Mouse (Mus musculus) lung, postnatal 0 days (tissue): Measurements from ENCODE around the gene C1ql1. TPM values are rescaled to one million over a fixed set of nuclear protein-coding genes. Genes with fewer than 3 reads are reported as not detected.
"Not testable (repeated sequence)": the region's sequence is repeated elsewhere in the genome, so short reads cannot be mapped to it uniquely, and the experiment has no call there.

Experiments used
- ATAC-seq: fragments of 200-750 bp; cut with Nextera tagmentation; 2 replicates; pipeline ENCODE4 v1.8.0; 2017; ENCODE audit warnings: moderate library complexity
- DNase-seq: peaks from one replicate; pipeline ENCODE4 v3.0.0-alpha.2; 2016; ENCODE audit warnings: low spot score
- H3K27ac ChIP-seq: fragments of 300-500 bp; sonication (generic); 2 replicates; pipeline ENCODE4 v1.5.1; 2014; ENCODE audit warnings: antibody characterized with exemption, mild to moderate bottlenecking, low read length, mixed read lengths
- H3K27me3 ChIP-seq: fragments of 300-500 bp; sonication (generic); replicated peaks from 2 replicates; pipeline ENCODE4 v1.6.1; 2014; ENCODE audit warnings: low read length, mixed read lengths; ENCODE audit not compliant: insufficient read depth
- H3K36me3 ChIP-seq: fragments of 300-500 bp; sonication (generic); 2 replicates; pipeline ENCODE4 v1.6.1; 2014; ENCODE audit warnings: low read length, mixed read lengths; ENCODE audit not compliant: insufficient read depth
- H3K4me1 ChIP-seq: fragments of 300-500 bp; sonication (generic); 2 replicates; pipeline ENCODE4 v1.6.1; 2014; ENCODE audit warnings: antibody characterized with exemption, low read depth, low read length, mixed read lengths; ENCODE audit not compliant: insufficient read depth
- H3K4me2 ChIP-seq: fragments of 300-500 bp; sonication (generic); replicated peaks from 2 replicates; pipeline ENCODE4 v1.6.1; 2014; ENCODE audit warnings: low read depth, mild to moderate bottlenecking, low read length, moderate library complexity, mixed read lengths
- H3K4me3 ChIP-seq: fragments of 300-500 bp; sonication (generic); 2 replicates; pipeline ENCODE4 v1.5.1; 2014; ENCODE audit warnings: low read depth, low read length
- H3K9ac ChIP-seq: fragments of 300-500 bp; sonication (generic); replicated peaks from 2 replicates; pipeline ENCODE4 v1.6.1; 2014; ENCODE audit warnings: low read depth, mild to moderate bottlenecking
- H3K9me3 ChIP-seq: fragments of 300-500 bp; sonication (generic); 2 replicates; pipeline ENCODE4 v1.6.1; 2016; ENCODE audit warnings: low read length, mixed read lengths
- CTCF ChIP-seq: IDR thresholded peaks from 2 replicates; pipeline ENCODE4 v1.5.1; 2016; ENCODE audit warnings: antibody characterized with exemption, mild to moderate bottlenecking
- EP300 ChIP-seq: IDR thresholded peaks from 2 replicates; pipeline ENCODE4 v1.6.1; 2016; ENCODE audit warnings: antibody characterized with exemption, mild to moderate bottlenecking, control low read depth
- WGBS: fragments of 180-500 bp; shearing (Covaris S2); extraction: QIAGEN DNeasy Blood & Tissue Kit; methylation state at CpG from one replicate; pipeline ENCODE4 v1.1.7; 2014; 5-methylcytosine and 5-hydroxymethylcytosine counted together
- polyA plus RNA-seq: library from polyadenylated mRNA; unstranded; fragments of >200 nt; fragmentation: Nextera tagmentation; extraction: Ambion mirVana; gene quantifications from 2 replicates; pipeline ENCODE4 v1.2.1, GENCODE M21; 2015

C1ql1 gene
- polyA plus RNA-seq, 1 experiment from 2014 or later = 0.31 TPM

DNA sequence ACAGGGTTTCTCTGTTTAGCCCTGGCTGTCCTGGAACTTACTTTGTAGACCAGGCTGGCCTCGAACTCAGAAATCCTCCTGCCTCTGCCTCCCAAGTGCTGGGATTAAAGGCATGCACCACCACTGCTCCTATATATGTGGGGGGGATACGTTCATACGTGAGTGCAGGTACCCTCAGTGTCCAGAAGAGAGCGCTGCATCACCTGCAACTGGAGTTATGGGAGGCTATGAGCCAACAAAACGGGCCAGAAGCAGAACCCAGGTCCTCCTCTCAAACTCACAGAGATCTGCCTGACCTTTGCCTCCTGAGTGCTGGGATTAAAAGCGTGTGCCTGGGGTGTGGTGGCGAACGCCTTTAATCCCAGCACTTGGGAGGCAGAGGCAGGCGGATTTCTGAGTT, 29.5 kb upstream of the C1ql1 start:
- not testable (repeated sequence) for H3K4me1 ChIP-seq, H3K4me3 ChIP-seq, H3K9me3 ChIP-seq, H3K27me3 ChIP-seq, H3K4me2 ChIP-seq, H3K27ac ChIP-seq, DNase-seq, H3K9ac ChIP-seq, ATAC-seq, H3K36me3 ChIP-seq
- peak; percentile 21; the same call in 1 of the 2 replicates for TF ChIP-seq CTCF
- 78% methylated on average over 9 of the region's 9 CpGs for WGBS

GRCm38 (mm10) chr11:102972326-102972725, 25.8 kb upstream of the C1ql1 start:
- no peaks in the 10 kb centered on the region for H3K36me3 ChIP-seq
- no peaks in the 10 kb centered on the region for H3K27me3 ChIP-seq
- no peaks in the 10 kb centered on the region for H3K4me1 ChIP-seq
- WGBS = 65% methylated on average over 1 of the region's 1 CpGs
- DNase-seq (no peak), ATAC-seq (no peak)
- no peak overlapping the region for H3K4me2 ChIP-seq
- TF ChIP-seq CTCF = no peak
- no peak for TF ChIP-seq EP300
- no peaks in the 10 kb centered on the region for H3K9me3 ChIP-seq
- no peak overlapping the region for H3K4me3 ChIP-seq
- no peak overlapping the region for H3K27ac ChIP-seq
- no peak overlapping the region for H3K9ac ChIP-seq

DNA sequence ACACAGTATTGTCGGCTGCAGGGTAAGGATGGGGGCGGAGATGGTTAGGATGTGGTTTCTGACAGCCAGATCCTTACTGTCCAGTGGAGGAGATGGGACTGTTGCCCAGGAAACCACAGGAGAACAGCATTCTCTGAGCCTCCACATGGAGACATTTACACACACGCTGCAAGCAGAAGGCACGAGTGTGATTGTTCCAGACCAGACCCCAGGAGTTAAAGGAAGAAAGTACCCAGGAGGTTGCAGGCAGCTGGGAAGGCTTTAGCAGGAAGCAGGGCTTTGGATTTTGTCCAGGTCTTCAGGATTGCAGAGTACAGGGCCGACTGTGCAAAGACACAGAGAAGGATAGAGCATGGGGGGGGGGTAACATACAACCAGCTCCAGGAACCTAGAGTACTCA, 25.1 kb upstream of the C1ql1 start:
- 0 out of 2 replicates have a peak, but pooled peaks cover 3% of the 10 kb centered on the region for H3K27me3 ChIP-seq

GRCm38 (mm10) chr11:102964547-102965091, 18.1 kb upstream of the C1ql1 start:
- H3K4me2 ChIP-seq = no peak overlapping the region
- TF ChIP-seq EP300 (0 out of 2 replicates have a peak, but pooled peaks have one; percentile 27), CTCF (no peak)
- H3K27me3 ChIP-seq = 0 out of 2 replicates have a peak, but pooled peaks cover 5% of the 10 kb centered on the region
- peak overlapping the region; percentile 68; the same call in 1 of the 2 replicates for H3K27ac ChIP-seq
- 52% methylated on average over 16 of the region's 16 CpGs for WGBS
- no peak overlapping the region for H3K4me3 ChIP-seq
- H3K9ac ChIP-seq = no peak overlapping the region
- H3K36me3 ChIP-seq = no peaks in the 10 kb centered on the region
- peaks cover 4% of the 10 kb centered on the region; the same call in 1 of the 2 replicates for H3K4me1 ChIP-seq
- ATAC-seq (peak; percentile 95), DNase-seq (peak; percentile 68)
- H3K9me3 ChIP-seq = no peaks in the 10 kb centered on the region

More for the DNA sequence above, 25.1 kb upstream of the C1ql1 start:
- H3K4me2 ChIP-seq = no peak overlapping the region
- H3K4me1 ChIP-seq = no peaks in the 10 kb centered on the region
- no peak overlapping the region for H3K4me3 ChIP-seq
- H3K9ac ChIP-seq = no peak overlapping the region
- ATAC-seq (no peak), DNase-seq (no peak)
- no peaks in the 10 kb centered on the region for H3K36me3 ChIP-seq
- H3K9me3 ChIP-seq = no peaks in the 10 kb centered on the region
- H3K27ac ChIP-seq = no peak overlapping the region
- TF ChIP-seq EP300 = no peak
- no peak for TF ChIP-seq CTCF
- 27% methylated on average over 5 of the region's 5 CpGs for WGBS

- no peaks in the 10 kb centered on the region for H3K9me3 ChIP-seq
- H3K27ac ChIP-seq = peak overlapping the region; percentile 68
- peak; percentile 79 for ATAC-seq
- no peak overlapping the region for H3K4me3 ChIP-seq
- 0 out of 2 replicates have a peak, but pooled peaks cover 5% of the 10 kb centered on the region for H3K27me3 ChIP-seq
- DNase-seq = peak; percentile 68
- no peak for TF ChIP-seq EP300
- TF ChIP-seq CTCF = no peak
- no peaks in the 10 kb centered on the region for H3K36me3 ChIP-seq
- WGBS = 25% methylated on average over 24 of the region's 24 CpGs
- H3K9ac ChIP-seq = no peak overlapping the region
- H3K4me2 ChIP-seq = peak overlapping the region; percentile 35; the same call in 1 of the 2 replicates
- H3K4me1 ChIP-seq = peaks cover 4% of the 10 kb centered on the region; the same call in 1 of the 2 replicates
Observed at GRCm38 (mm10) chr11:102963855-102964546, 17.5 kb upstream of the C1ql1 start.

DNA sequence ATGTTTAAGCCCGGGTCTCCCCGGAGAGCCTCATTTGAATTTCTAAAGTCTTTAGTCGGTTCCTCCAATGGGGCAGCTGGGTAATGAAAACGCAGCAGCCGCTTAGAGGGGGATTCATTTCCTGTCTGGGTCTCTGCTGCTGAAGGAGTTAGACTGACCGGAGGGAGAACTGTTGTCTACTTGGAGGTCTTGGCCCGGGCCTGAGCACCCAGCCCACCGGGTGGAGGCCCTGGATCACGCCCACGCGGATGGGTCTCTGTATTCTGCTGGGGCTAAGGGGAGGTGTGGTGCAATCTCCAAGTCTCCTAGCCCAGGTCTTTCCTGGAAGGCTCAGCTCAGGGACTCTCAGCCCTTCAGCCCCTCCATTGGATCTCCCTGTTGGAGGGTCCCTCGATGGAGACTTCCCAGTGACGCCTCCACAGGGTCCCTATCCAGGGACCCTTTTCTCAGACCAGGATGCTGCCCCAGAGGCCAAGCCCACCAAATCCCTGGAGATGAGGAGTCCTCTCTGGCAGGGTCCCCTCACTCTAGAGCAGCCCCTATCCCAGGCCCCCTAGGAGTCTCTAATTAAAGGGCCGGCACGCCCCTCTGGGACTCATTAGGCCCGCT, 16.9 kb upstream of the C1ql1 start:
- no peaks in the 10 kb centered on the region for H3K36me3 ChIP-seq
- 18% methylated on average over 16 of the region's 16 CpGs for WGBS
- H3K4me3 ChIP-seq = no peak overlapping the region
- H3K4me1 ChIP-seq = peaks cover 4% of the 10 kb centered on the region; the same call in 1 of the 2 replicates
- H3K27me3 ChIP-seq = 0 out of 2 replicates have a peak, but pooled peaks cover 5% of the 10 kb centered on the region
- H3K4me2 ChIP-seq = peak overlapping the region; percentile 35; the same call in 1 of the 2 replicates
- peak overlapping the region; percentile 68 for H3K27ac ChIP-seq
- ATAC-seq = no peak
- no peak overlapping the region for H3K9ac ChIP-seq
- TF ChIP-seq CTCF (no peak), EP300 (no peak)
- no peaks in the 10 kb centered on the region for H3K9me3 ChIP-seq
- DNase-seq = no peak
